Mouse (Mus musculus) forebrain, embryonic 14.5 days (tissue): ENCODE measurements at regions not wholly inside any gene's neighbourhood (a gene's known extent, or its start where the extent isn't known, plus 50 kb on each side); places are given as distances from the start of the nearest gene placed in this dataset.

Experiments used
- ATAC-seq: fragments of 200-750 bp; cut with Nextera tagmentation; 2 replicates; pipeline ENCODE4 v1.8.0; 2017; ENCODE audit warnings: mild to moderate bottlenecking, moderate library complexity
- DNase-seq: peaks from one replicate; pipeline ENCODE4 v3.0.0-alpha.2; 2015; ENCODE audit warnings: low spot score
- H3K27ac ChIP-seq: fragments of 300-500 bp; sonication (generic); 2 replicates; pipeline ENCODE4 v1.5.1; 2014; ENCODE audit warnings: low read depth, mild to moderate bottlenecking, control low read depth, low read length, moderate library complexity
- H3K27me3 ChIP-seq: fragments of 300-500 bp; sonication (generic); replicated peaks from 2 replicates; pipeline ENCODE4 v1.6.1; 2014; ENCODE audit warnings: low read length, control low read depth, mixed read lengths; ENCODE audit not compliant: control insufficient read depth, insufficient read depth
- H3K36me3 ChIP-seq: fragments of 300-500 bp; sonication (generic); 2 replicates; pipeline ENCODE4 v1.6.1; 2014; ENCODE audit warnings: low read length, control low read depth; ENCODE audit not compliant: control insufficient read depth, insufficient read depth
- H3K4me1 ChIP-seq: fragments of 300-500 bp; sonication (generic); 2 replicates; pipeline ENCODE4 v1.6.1; 2014; ENCODE audit warnings: antibody characterized with exemption, low read length, control low read depth; ENCODE audit not compliant: control insufficient read depth, insufficient read depth
- H3K4me2 ChIP-seq: fragments of 300-500 bp; sonication (generic); 2 replicates; pipeline ENCODE4 v1.6.1; 2014; ENCODE audit warnings: mild to moderate bottlenecking, control low read depth, low read length
- H3K4me3 ChIP-seq: fragments of 300-500 bp; sonication (generic); 2 replicates; pipeline ENCODE4 v1.5.1; 2014; ENCODE audit warnings: low read depth, low read length, control low read depth
- H3K9ac ChIP-seq: fragments of 300-500 bp; sonication (generic); 2 replicates; pipeline ENCODE4 v1.6.1; 2014; ENCODE audit warnings: mild to moderate bottlenecking, low read length, control low read depth, moderate library complexity
- H3K9me3 ChIP-seq: fragments of 300-500 bp; sonication (generic); replicated peaks from 2 replicates; pipeline ENCODE4 v1.6.1; 2016; ENCODE audit warnings: low read length, control low read depth, mixed read lengths; ENCODE audit not compliant: control insufficient read depth
- WGBS: fragments of 180-500 bp; shearing (Covaris S2); extraction: QIAGEN DNeasy Blood & Tissue Kit; methylation state at CpG from one replicate; pipeline ENCODE4 v1.1.7; 2014; 5-methylcytosine and 5-hydroxymethylcytosine counted together

- no peaks in the 10 kb centered on the region for H3K9me3 ChIP-seq
- H3K36me3 ChIP-seq, result no peaks in the 10 kb centered on the region
- H3K9ac ChIP-seq, result no peak overlapping the region
- no peaks in the 10 kb centered on the region; the same call in 1 of the 2 replicates for H3K4me1 ChIP-seq
- ATAC-seq, result no peak
- no peak overlapping the region for H3K4me3 ChIP-seq
- no peak overlapping the region for H3K27ac ChIP-seq
- H3K27me3 ChIP-seq, result no peaks in the 10 kb centered on the region
- WGBS, result 49% methylated on average over 5 of the region's 5 CpGs
- no peak overlapping the region for H3K4me2 ChIP-seq
- no peak for DNase-seq
Observed at GRCm38 (mm10) chr2:48599367-48599766, 214.5 kb upstream of the Acvr2a start.

- Histone ChIP-seq H3K36me3 (no peaks in the 10 kb centered on the region), H3K27ac (no peak overlapping the region), H3K9me3 (no peaks in the 10 kb centered on the region), H3K9ac (no peak overlapping the region), H3K27me3 (no peaks in the 10 kb centered on the region), H3K4me2 (no peak overlapping the region), H3K4me1 (no peaks in the 10 kb centered on the region; the same call in 1 of the 2 replicates), H3K4me3 (no peak overlapping the region)
- no peak for ATAC-seq
- 65% methylated on average over 8 of the region's 8 CpGs for WGBS
- no peak for DNase-seq
Observed at GRCm38 (mm10) chr2:48601855-48602254, 212.1 kb upstream of the Acvr2a start.

- Histone ChIP-seq H3K9ac (no peak overlapping the region), H3K4me1 (no peaks in the 10 kb centered on the region), H3K27ac (no peak overlapping the region), H3K27me3 (no peaks in the 10 kb centered on the region), H3K4me3 (no peak overlapping the region), H3K36me3 (no peaks in the 10 kb centered on the region), H3K9me3 (no peaks in the 10 kb centered on the region), H3K4me2 (no peak overlapping the region)
- DNase-seq (no peak), ATAC-seq (no peak)
- 83% methylated on average over 3 of the region's 3 CpGs for WGBS
Observed at GRCm38 (mm10) chr2:48609466-48609865, 204.4 kb upstream of the Acvr2a start.

GRCm38 (mm10) chr2:48612251-48612650, 201.7 kb upstream of the Acvr2a start:
- H3K4me2 ChIP-seq, result no peak overlapping the region
- H3K27ac ChIP-seq, result no peak overlapping the region
- DNase-seq, result peak; percentile 50
- peak; percentile 47; the same call in 1 of the 2 replicates for ATAC-seq
- H3K4me1 ChIP-seq, result no peaks in the 10 kb centered on the region; the same call in 1 of the 2 replicates
- 25% methylated on average over 3 of the region's 3 CpGs for WGBS
- no peaks in the 10 kb centered on the region for H3K36me3 ChIP-seq
- no peaks in the 10 kb centered on the region for H3K27me3 ChIP-seq
- no peak overlapping the region for H3K4me3 ChIP-seq
- H3K9ac ChIP-seq, result no peak overlapping the region
- no peaks in the 10 kb centered on the region for H3K9me3 ChIP-seq

GRCm38 (mm10) chr2:48617141-48617699, 196.7 kb upstream of the Acvr2a start:
- Histone ChIP-seq H3K27me3 (no peaks in the 10 kb centered on the region), H3K4me2 (no peak overlapping the region), H3K4me3 (no peak overlapping the region), H3K36me3 (no peaks in the 10 kb centered on the region), H3K9me3 (no peaks in the 10 kb centered on the region), H3K27ac (no peak overlapping the region), H3K9ac (no peak overlapping the region), H3K4me1 (no peaks in the 10 kb centered on the region; the same call in 1 of the 2 replicates)
- no peak for DNase-seq
- ATAC-seq, result 0 out of 2 replicates have a peak, but pooled peaks have one; percentile 26
- 12% methylated on average over 3 of the region's 3 CpGs for WGBS

- no peak for ATAC-seq
- H3K9ac ChIP-seq, result no peak overlapping the region
- WGBS, result 77% methylated on average over 5 of the region's 5 CpGs
Observed at GRCm38 (mm10) chr2:48619042-48619441, 194.9 kb upstream of the Acvr2a start.

GRCm38 (mm10) chr2:48620815-48621214, 193.1 kb upstream of the Acvr2a start:
- H3K4me1 ChIP-seq, result no peaks in the 10 kb centered on the region; the same call in 1 of the 2 replicates
- no peak overlapping the region for H3K9ac ChIP-seq
- no peak overlapping the region for H3K27ac ChIP-seq
- no peak overlapping the region for H3K4me2 ChIP-seq
- H3K27me3 ChIP-seq, result no peaks in the 10 kb centered on the region
- no peaks in the 10 kb centered on the region for H3K36me3 ChIP-seq
- no peaks in the 10 kb centered on the region for H3K9me3 ChIP-seq
- DNase-seq (peak; percentile 29), ATAC-seq (no peak)
- no peak overlapping the region for H3K4me3 ChIP-seq
- 44% methylated on average over 3 of the region's 3 CpGs for WGBS

More at GRCm38 (mm10) chr2:48619042-48619441, 194.9 kb upstream of the Acvr2a start:
- Histone ChIP-seq H3K4me2 (no peak overlapping the region), H3K36me3 (no peaks in the 10 kb centered on the region), H3K27ac (no peak overlapping the region), H3K4me1 (no peaks in the 10 kb centered on the region; the same call in 1 of the 2 replicates), H3K9me3 (no peaks in the 10 kb centered on the region), H3K27me3 (no peaks in the 10 kb centered on the region), H3K4me3 (no peak overlapping the region)
- no peak for DNase-seq

GRCm38 (mm10) chr2:48622316-48622715, 191.6 kb upstream of the Acvr2a start:
- Histone ChIP-seq H3K9me3 (no peaks in the 10 kb centered on the region), H3K9ac (no peak overlapping the region), H3K27me3 (no peaks in the 10 kb centered on the region), H3K36me3 (no peaks in the 10 kb centered on the region), H3K4me1 (no peaks in the 10 kb centered on the region; the same call in 1 of the 2 replicates), H3K4me2 (no peak overlapping the region), H3K4me3 (no peak overlapping the region), H3K27ac (no peak overlapping the region)
- ATAC-seq, result no peak
- WGBS, result 79% methylated on average over 1 of the region's 1 CpGs
- DNase-seq, result no peak

- 42% methylated on average over 6 of the region's 6 CpGs for WGBS
- Histone ChIP-seq H3K9me3 (no peaks in the 10 kb centered on the region), H3K27me3 (no peaks in the 10 kb centered on the region), H3K4me3 (no peak overlapping the region), H3K4me1 (0 out of 2 replicates have a peak, but pooled peaks cover 3% of the 10 kb centered on the region), H3K4me2 (no peak overlapping the region), H3K27ac (no peak overlapping the region), H3K36me3 (no peaks in the 10 kb centered on the region), H3K9ac (no peak overlapping the region)
- ATAC-seq (peak; percentile 52; the same call in 1 of the 2 replicates), DNase-seq (peak; percentile 23)
Observed at GRCm38 (mm10) chr2:48624040-48624439, 189.9 kb upstream of the Acvr2a start.
